Mouse (Mus musculus) CH12.LX (cell line): Measurements from ENCODE around the gene Cenpk.

Experiments
- BHLHE40 ChIP-seq: IDR thresholded peaks from 2 replicates; pipeline ENCODE4 v1.6.1; 2011; ENCODE audit warnings: mild to moderate bottlenecking, low read depth, low read length, improper control_type of control experiment
- CTCF ChIP-seq, 2 experiments: IDR thresholded peaks in 1 of 2; conservative IDR thresholded peaks in 1 of 2; 2 replicates each; pipeline ENCODE4 v1.5.1; 2011 to 2012; ENCODE audit warnings: low read depth in 2 of 2, low read length in 2 of 2, improper control_type of control experiment in 1 of 2, inconsistent platforms in 1 of 2, mild to moderate bottlenecking in 1 of 2, moderate library complexity in 1 of 2
- E2F4 ChIP-seq: IDR thresholded peaks from 2 replicates; pipeline ENCODE4 v1.6.1; 2011; ENCODE audit warnings: low read depth, low read length, improper control_type of control experiment; ENCODE audit not compliant: insufficient replicate concordance
- MAZ ChIP-seq: IDR thresholded peaks from 2 replicates; pipeline ENCODE4 v1.6.1; 2012; ENCODE audit warnings: low read depth, mild to moderate bottlenecking, inconsistent platforms, low read length, improper control_type of control experiment, moderate library complexity
- POLR2A ChIP-seq: IDR thresholded peaks from 2 replicates; pipeline ENCODE4 v1.6.1; 2011; ENCODE audit warnings: low read depth, mild to moderate bottlenecking, improper control_type of control experiment, low read length
- SMC3 ChIP-seq: IDR thresholded peaks from 2 replicates; pipeline ENCODE4 v1.6.1; 2011; ENCODE audit warnings: low read depth, low read length, improper control_type of control experiment
- USF1 ChIP-seq: IDR thresholded peaks from 2 replicates; pipeline ENCODE4 v1.6.1; 2014; ENCODE audit warnings: low read depth, mild to moderate bottlenecking, inconsistent platforms, low read length, improper control_type of control experiment

- TF ChIP-seq POLR2A (no peak), SMC3 (no peak), BHLHE40 (no peak), E2F4 (no peak), USF1 (no peak), MAZ (no peak), CTCF (conservative IDR thresholded peaks at IDR 0.05 in 1 of 2, IDR thresholded peaks at IDR 0.05 in 1 of 2; ENCODE audit: low read depth in 2 of 2, low read length in 2 of 2) (peak in 1 of 2 experiments; percentile 23; a peak in 2 of 4 replicates)
Measured at GRCm38 (mm10) chr13:104204313-104204712, 24.1 kb upstream of the Cenpk start.
